Mouse (Mus musculus) liver, adult (tissue): ENCODE results near the gene Fam104a.

Experiments
- GATA4 ChIP-seq: IDR thresholded peaks from 2 replicates; pipeline ENCODE4 v1.6.1; 2014; ENCODE audit warnings: mild to moderate bottlenecking, low read length; ENCODE audit not compliant: insufficient replicate concordance

The Fam104a gene

DNA sequence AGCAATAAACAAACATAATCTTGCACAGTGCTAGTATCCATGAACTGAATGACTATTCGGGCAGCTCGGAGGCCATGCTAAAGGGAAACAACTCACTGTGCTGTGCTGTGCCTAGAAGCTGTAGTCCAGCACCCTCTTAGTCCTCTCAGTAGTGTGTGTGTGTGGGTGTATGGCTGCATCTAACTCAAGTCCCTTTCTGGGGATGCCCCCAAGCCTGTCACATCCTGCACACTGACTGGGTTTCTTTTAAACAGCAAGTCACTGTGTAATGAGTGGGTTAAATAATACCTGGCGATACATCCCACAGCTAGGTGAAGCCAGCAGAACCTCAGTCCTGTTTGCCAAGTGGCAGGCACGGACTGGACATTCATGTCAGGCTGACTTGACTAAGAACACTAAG, 25.2 kb downstream of the Fam104a start:
- no peak for TF ChIP-seq GATA4

DNA sequence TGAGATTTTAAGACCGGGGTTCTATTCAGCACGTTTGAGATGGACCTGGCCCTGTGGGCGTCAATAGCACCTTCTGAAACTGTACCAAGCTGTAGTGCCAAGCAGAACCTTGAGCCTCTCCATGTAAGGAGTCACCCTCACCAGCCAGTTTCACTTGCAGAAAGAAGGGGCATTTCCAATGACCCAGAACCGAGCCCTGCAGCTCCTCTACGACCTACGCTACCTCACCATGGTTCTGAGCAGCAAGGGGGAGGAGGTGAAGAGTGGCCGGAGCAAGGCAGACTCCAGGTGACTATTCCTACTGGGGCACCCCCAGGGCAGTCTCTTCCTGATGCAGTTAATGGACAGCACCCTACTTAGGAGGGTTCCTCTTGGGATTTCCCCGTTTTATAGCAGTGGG, 25.6 kb downstream of the Fam104a start:
- TF ChIP-seq GATA4 = no peak

DNA sequence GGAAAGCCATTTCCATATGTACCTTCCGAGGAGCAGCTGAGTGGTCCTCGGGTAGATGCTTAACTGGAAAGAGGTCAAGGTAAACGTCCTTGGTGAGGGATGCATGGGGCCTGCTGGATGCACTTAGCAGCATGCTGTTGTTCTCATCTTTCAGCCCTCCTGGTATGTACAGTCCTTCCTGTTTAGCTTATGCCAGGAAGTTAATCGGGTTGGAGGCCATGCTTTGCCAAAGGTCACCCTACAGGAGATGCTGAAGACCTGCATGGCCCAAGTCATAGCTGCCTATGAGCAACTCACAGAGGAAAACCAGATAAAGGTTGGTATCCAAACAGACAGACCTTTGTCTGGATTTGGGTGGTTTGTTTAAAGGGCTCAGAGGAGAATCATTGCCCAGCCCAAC, 26.7 kb downstream of the Fam104a start:
- TF ChIP-seq GATA4 = no peak

DNA sequence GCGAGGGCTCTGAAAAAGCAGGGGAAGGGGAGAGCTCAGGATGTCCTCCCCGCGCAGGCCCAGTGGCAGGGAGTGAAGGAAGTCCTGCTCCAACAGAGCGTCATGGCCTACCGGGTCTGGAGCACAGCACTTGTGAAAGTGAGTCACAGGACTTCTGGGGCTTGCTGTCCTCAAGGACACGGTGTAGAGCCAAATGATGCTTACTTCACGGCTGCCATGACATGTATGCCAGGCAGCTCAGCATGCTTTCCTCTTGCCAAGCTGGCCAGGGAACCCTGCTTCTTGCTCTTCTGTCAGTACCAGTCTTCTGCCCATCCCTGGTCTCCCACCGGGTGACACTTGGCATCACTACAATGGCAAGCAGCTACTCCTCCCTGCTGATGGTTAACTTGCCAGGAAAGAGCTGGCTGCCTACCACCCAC, 27.4 kb downstream of the Fam104a start:
- no peak for TF ChIP-seq GATA4

DNA sequence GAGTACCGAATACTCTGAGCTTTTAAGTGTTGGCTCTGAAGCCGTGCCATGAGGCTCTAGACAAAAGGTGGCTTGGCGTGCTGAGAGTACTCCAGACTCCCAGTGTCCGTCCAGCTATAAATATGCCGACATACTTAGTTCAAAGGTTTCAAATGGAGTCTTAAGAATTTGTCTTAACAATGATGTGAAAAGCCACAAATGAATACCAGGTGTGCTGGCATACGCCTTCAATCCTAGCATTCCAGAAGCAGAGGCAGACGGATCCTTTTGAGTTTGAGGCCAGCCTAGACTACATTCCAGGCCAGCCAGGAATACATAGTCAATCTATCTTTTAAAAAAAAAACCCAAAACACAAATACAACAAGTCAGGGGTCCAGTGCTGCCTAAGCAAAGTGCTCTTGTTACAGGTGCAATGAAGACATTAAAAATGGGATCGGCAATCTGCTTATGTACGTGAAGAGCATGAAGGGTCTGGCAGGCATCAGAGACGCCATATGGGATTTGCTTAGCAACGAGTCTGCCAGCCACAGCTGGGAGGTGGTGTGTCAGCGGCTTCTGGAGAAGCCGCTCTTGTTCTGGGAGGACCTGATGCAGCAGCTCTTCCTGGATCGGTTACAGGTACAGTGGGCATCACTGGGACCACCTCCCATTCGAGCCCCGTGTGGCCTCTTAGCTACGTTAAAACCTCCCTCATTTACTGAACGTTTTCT, 29.2 kb downstream of the Fam104a start:
- no peak for TF ChIP-seq GATA4

DNA sequence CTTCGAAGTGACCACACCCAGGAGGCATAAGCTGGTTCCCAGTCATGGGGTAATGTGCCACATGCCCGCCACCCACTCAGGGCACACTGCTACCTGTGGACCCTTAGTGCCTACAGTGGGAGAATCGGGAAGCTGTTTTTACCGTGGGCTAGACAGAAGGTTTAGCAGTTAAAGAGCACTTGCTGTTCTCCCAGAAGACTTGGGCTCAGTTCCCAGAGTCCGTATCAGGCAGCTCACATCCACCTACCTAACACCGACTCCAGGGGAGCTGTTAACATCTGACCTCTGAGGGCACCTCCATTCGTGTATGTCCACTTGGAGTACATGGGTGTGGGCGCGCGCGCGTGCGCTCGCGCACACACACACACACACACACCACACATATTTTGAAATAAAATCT, 29.9 kb downstream of the Fam104a start:
- TF ChIP-seq GATA4 = no peak

DNA sequence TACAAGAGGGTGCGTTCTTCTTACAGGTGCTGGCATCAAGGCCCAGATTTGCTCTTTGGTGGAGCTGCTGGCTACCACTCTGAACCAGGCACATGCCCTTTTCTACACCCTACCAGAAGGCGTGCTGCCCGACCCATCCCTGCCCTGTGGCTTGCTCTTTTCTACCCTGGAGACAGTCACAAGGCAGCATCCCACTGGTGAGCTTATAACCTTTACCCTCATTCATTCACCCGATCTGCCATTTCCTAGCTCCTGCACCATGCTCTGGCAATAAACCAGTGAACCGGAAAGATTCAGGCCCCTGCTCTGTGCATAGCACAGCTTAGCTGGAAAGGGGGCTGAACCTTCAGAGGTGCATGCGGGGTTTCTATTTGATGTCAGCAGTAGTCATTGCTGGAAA, 31.4 kb downstream of the Fam104a start:
- no peak for TF ChIP-seq GATA4

DNA sequence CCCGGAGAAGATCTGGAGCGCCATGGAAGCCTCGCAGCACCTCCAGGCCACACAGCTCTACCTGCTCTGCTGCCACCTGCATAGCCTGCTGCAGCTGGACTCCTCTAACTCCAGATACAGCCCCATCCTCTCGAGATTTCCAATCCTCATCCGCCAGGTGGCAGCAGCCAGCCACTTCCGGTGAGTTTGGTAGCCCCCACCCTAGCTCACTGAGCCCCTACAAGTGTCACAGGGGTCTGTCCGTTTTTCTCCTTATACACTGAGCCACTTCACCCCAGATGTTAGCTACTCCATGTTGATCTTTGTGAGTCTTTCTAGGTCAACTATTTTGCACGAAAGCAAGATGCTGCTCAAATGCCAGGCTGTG, 32.1 kb downstream of the Fam104a start:
- no peak for TF ChIP-seq GATA4

DNA sequence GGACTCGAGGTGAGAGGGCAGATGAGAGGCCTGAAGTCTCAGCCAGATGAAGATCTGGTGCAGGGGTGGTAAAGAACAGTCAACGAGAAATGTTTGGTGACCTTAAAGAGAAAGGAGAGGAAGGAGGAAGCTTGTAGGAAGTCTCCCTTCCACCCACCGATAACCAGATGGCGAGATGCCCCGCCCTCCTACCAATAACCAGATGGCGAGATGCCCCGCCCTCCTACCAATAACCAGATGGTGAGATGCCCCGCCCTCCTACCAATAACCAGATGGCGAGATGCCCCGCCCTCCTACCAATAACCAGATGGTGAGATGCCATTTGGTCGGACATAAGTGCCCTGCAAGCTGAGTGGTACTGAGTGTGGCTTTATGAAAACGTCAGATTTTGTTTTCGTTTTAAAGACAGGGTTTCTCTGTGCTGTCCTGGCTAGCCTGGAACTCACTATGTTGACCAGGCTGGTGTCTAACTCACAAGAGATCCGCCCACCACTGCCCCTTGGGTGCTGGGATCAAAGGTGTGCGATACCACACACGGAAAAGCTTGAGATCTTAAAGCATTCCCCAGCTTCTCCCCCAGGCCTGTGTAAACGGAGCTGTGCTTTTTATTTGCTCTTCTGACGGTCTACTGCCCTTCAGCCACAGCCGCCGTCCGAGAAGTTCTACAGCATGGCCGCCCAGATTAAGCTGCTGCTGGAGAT, 32.6 kb downstream of the Fam104a start:
- no peak for TF ChIP-seq GATA4

DNA sequence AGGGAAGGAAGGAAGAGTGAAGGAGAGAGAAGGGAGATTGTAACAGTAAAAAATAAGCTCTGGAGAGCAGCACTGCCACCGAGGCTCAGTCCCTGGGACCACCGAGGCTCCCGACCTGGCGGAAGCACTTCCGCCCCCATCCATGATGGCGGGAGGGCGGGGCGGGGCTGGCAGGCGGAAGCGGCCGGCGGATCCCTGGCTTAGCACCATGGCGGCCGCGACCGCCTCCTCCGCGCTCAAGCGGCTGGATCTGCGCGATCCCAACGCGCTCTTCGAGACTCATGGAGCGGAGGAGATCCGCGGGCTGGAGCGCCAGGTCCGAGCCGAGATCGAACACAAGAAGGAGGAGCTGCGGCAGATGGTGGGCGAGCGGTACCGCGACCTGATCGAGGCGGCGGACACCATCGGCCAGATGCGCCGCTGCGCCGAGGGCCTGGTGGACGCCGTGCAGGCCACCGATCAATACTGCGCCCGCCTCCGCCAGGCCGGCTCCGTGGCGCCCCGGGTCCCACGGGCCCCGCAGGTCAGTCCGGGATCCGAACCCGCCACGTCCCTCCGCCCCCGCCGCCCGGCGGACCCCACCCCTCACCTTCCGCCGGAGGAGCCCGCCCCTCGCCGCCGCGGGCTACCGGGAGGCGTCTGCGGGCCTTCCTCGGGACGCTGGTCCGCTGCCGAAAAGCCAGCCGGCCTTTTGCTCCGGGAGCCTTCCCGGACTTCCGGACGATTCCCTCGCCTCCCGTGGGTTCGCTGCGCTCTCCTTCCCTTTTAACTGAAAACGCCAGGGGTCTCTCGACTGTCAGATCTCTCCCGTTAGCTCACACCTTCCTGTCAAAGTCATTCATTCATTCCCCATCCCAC, 34.4 kb downstream of the Fam104a start, which contains the start of gene Slc39a11:
Gene Slc39a11, minus strand, starts transcription at position 727 of the 858 bp plus-strand sequence.
- no peak for TF ChIP-seq GATA4

DNA sequence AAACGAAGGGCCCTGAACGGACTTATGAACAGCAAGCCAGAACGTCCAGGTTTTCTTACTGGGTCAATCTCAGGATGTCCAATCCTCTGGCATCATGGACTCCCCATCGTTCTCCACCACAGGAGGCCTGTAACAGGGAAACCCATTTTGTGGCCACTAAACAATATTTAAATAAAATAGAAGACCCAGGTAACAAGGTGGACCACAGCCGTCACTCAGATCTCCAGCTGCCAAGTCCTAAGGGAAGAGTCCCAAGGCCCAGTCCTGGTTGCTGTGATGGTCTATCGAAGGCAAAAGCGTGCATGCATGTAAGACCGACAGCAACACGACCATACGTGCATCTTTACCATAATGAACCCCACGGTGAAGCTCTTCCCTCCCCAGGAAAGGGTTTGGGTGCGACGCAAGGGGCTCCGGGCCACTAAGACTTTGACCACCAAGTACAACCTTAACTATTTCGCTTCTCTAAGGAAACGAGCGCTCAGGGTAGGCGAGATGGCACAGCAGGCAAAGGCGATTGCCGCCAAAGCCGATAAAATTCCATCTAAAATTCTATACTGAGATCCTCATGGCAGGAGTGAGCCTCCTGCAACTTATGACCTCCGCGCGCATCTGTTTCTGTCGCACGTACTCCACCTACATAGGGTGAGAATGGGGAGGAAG, 35.1 kb downstream of the Fam104a start, which contains the start of gene Cog1:
Gene Cog1, plus strand, starts transcription at position 480 of the 663 bp plus-strand sequence.
- no peak for TF ChIP-seq GATA4

DNA sequence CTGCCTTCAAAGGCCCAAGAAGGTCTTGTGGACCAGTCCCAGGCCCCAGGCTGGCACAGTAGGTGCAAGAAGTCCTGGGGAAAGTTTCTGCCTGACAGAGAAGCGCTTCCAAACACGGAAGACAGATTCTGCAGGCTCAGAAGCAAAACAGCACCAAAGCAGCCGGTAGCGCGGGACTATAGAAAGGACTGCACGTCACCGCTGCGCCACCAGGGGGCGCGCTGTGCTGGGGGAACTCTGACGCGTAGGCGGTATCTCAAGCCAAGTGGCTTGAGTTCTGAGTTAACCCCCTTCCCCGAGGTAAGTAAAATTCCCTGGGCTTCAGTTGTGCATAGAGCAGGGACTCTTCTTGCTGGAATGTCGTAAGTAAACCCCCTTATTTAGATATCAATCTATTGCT, 35.8 kb downstream of the Fam104a start:
- no peak for TF ChIP-seq GATA4

DNA sequence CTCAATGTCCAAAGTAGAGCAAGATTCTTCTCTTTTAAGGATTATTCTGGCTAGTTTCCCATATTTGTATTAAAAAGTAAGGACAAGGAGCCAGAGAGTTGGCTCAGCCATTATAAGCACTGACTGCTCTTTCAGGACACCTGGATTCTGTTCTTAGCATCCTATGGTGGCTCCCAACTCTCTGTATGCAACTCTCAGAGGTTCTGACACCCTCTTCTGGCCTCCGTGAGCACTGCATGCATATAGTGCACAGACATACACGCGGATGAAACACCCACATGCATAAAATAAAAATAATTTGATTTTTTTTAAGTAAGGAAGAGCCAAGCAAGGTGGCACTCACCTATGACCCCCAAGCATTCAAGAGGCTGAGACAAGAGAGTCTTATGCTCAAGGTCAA, 38.8 kb downstream of the Fam104a start:
- TF ChIP-seq GATA4 = no peak

DNA sequence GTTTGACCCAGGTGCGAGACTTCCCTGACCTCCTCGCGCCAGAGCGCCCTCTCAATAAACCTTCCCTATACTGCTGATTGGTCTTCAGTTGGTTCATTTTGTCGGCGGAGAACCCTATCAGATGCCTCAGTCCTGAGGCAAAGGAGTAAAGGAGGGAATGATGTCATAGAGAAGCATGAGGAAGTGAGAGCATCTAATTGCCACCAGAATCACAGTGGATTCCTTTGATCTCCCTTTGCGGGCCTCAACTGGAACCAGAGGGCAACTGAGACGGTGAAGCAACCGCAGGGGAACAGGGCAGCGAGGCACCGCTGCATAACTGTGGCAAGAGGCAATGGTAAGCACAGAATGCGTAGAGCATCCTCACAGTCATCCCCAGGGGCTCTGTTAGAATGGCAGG, 45.3 kb downstream of the Fam104a start:
- TF ChIP-seq GATA4 = no peak

DNA sequence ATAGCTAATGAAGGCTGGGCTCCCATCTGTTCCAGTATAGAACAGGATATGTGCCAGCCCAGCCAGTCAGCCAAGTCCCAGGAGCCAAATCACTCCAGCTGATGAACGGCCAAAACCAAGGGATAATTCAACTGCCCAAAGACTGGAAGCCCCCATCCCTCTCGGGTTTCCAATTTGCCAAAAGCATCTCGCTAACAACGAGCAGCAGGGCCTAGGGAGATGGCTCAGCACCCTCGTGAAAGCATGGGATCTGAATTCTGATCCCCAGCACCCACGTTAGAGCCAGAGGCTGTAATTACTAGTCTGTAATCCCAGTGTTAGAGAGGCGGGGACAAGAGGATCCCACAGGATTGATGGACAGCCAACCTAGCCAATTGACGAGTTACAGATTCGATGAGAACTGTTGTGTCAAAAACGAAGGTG, 49.2 kb downstream of the Fam104a start:
- no peak for TF ChIP-seq GATA4
